Mouse (Mus musculus) fat pad, adult 2 months (tissue): Measurements from ENCODE around the gene Cfap100.

ENCODE experiments used
- DNase-seq: peaks from one replicate; pipeline ENCODE4 v3.0.0-alpha.2; 2011; ENCODE audit warnings: low read depth, low spot score; ENCODE audit errors: extremely low read depth

Cfap100 gene

DNA sequence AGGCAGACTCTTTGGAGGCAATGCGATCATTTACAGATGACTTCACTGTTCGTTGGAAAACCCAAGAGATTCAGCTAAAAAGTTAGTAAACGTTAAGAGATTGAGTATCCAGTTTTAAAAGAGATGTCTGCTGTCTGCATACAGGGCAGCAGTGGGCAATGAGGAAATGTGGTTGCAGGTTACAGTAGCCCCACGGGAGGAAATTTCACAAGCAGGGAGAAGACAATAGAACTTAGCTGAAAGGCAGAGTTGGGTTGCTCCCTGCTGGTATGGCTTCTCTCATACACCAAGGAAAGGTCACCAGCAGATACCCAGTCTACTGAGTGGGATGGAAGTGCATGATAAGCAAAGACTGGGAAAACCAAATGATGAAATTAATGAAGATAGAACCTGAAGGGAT lies 38.0 kb downstream of the Cfap100 start:
- no peak for DNase-seq

DNA sequence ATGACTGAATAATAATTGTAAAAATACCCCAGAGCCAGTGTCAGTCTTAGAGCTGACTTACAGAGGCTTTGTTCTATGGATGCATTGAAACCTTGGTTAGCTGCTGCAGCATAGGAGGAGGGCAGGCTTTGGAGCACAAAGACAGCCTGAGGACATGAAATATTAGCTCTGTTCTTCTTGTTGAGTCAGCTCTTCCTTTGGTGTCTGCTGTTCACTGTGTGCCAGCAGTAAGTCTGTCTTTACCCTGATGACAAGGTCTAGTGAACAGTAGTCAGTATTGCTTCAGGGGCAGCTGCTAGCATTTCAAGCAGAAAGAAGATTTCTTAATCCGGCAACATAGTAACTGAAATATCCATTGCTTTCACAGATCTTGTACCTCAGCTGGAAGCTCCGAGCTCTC lies 47.1 kb downstream of the Cfap100 start:
- DNase-seq: no peak

- no peak for DNase-seq
Observed at GRCm38 (mm10) chr6:90377708-90378107, 50.9 kb downstream of the Cfap100 start.

DNA sequence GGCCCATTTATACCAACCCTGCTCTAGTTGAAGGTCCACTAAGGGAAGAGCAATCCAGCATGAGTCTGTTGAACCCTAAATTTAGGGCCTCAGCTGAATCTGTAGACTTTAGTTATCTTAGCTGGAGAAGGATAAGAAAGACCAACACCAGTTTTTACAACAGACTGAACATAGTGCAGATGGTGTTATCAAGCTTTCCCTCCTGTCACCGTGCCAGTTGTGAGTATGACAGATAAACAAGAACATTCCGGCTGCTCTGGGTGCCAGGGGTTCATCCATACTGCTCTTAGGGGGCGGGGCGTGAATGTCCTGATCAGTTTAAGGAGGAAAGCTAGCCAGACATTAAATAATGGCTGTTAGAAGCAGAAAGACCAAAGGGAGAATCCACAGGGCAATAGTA lies 54.0 kb downstream of the Cfap100 start:
- no peak for DNase-seq

- DNase-seq: no peak
Observed at GRCm38 (mm10) chr6:90369725-90370553, 58.7 kb downstream of the Cfap100 start.

DNA sequence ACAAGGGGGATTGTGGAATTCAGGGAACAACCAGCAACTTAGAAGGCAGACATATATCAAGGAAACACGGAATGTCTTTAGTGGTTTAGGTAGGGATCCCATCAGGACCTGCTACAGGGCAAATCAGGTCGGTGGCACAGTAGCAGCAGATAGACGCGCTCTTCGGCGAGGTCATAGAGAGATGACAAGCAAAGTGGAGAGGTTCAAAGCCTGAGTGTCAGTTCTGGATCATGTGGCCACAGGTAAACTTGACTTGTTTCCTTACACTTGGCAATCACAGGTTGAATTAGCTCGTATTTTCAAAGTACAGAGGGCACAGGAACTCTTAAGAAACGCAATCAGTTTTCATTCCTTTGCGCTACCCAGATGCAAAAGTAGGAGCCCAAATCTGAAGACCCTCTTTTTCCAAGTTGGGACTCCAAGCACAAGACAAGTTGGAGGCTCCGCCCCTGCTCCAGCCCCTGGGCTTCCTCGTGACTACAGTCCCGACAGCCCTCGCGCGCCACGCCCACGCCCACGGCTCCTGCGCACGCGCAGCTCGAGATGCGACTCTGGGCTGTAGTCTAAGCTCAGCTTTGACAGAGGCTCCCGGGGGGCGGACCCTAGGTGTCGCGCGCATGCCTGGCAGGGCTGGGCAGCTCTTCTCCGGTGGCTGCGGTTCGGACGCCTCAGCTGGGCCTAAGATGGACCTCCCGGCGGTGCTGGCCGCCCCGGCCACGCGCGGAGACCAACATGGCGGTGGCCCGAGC lies 59.4 kb downstream of the Cfap100 start, which contains the start of gene Zxdc:
Zxdc (plus strand) TSS at position 517 of the 749 bp plus-strand sequence.
- peak; percentile 46 for DNase-seq

- DNase-seq: no peak
Observed at GRCm38 (mm10) chr6:90363301-90363700, 65.3 kb downstream of the Cfap100 start.

- DNase-seq: no peak
Observed at GRCm38 (mm10) chr6:90360922-90361614, 67.5 kb downstream of the Cfap100 start.

DNA sequence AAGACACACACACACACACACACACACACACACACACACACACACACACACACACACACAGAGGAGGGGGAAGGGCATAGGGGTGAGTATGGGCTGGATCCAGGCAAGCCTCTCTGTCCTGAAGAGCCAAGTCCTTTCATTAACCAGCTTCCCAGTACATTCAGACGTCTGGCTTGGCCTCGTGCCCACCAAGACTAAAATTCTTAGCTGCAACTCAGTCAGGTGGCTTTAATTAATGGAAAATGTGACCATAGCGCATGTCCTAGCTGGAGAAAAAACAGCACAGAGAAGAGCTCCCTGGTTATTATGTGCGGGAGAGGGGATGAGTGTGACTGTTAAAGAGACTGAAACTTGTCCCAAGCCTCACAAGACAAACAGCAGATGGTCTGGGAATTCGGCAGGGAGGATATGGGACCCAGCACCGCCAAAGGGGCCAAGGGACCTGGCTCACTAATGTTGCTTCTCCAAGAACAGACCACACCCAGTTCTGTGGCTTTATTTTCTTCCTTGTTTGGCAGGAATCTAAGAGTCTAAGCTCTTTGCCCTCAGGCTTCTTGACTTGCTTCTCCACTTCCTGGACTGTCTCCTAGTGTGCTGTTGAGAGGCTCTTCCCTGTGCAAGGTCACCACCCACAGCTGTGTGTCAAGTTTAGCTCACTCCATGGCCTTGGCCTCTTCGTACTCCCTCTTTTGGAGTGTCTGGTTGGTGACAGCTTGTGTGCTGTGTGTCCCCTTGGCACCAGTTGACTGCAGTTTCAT lies 68.4 kb downstream of the Cfap100 start:
- peak; percentile 91 for DNase-seq

- DNase-seq: no peak
Observed at GRCm38 (mm10) chr6:90359445-90359844, 69.2 kb downstream of the Cfap100 start.

DNA sequence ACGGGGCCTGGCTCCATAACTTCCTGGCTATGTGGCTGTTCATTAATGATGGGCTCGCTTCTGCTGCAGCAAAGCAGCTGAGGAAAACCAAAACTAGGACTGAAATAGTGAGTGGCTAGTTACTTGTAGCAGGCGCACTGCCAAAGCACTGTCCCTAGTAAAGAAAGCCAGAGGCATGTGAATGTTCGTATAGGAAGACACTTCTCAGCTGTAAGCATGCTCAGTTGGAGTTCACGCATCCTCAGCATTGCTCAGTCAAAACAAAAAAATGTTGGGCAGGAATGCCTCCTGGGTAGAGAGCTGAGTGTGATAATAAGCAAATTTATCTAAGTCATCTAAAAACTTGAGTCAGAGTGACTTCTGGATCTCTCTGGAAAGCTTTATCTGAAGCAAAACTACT lies 70.5 kb downstream of the Cfap100 start:
- no peak for DNase-seq
